Mouse (Mus musculus) lung, adult 2 months (tissue): ENCODE results near the gene Usf1.

Source experiments
- CTCF ChIP-seq: fragments of 200-500 bp; IDR thresholded peaks from 2 replicates; pipeline ENCODE4 v1.5.1; 2011; ENCODE audit warnings: mild to moderate bottlenecking, low read length, control low read depth; ENCODE audit not compliant: insufficient read depth
- POLR2A ChIP-seq: fragments of 200-500 bp; IDR thresholded peaks from 2 replicates; pipeline ENCODE4 v1.6.1; 2011; ENCODE audit warnings: low read depth, mild to moderate bottlenecking, control low read depth, low read length, borderline replicate concordance; ENCODE audit errors: extremely low read depth

GRCm38 (mm10) chr1:171432158-171432557, 21.0 kb downstream of the Usf1 start:
- no peak for TF ChIP-seq CTCF
- no peak for TF ChIP-seq POLR2A
